Comparison of ENCODE assay signal across 20 mouse cellular contexts in the genomic region with DNA sequence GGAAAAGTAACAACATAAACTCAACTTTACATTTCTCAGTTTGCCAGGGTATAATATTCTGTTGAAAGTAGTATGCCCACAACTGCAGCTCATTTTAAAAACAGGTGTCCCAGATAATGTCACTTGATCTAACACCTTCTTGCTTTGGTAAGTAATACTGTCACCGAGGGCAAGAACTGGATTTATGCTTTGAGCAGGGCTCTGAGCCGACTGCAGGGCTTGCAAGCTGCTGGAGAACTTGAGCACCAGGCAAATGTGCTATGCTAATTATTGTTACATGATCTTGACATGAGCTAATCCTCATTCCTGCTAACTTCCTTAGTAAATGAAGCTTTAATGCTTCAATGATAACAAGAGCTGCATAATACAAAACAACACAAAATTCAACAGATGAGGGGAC.
"Had no signal": no experiment of that assay in that cellular context is flagged by ENCODE, and none has a peak within 500 bp of the region (broad histone marks: within the 10 kb centered on the region; RNA-seq: fewer than 3 reads in every experiment).

No protein-coding gene starts in this region.

- H3K27ac ChIP-seq: layer of hippocampus, adult 2 months; limb, embryonic 12.5 days; limb, embryonic 15.5 days; liver, embryonic 14.5 days; macrophage; midbrain, embryonic 12.5 days; midbrain, embryonic 15.5 days; neural tube, embryonic 12.5 days; neural tube, embryonic 15.5 days; stomach, postnatal 0 days had no signal

- H3K9me3 ChIP-seq: limb, embryonic 12.5 days; limb, embryonic 15.5 days; midbrain, embryonic 12.5 days; midbrain, embryonic 15.5 days; neural tube, embryonic 12.5 days; neural tube, embryonic 15.5 days had no signal

- H3K4me3 ChIP-seq: layer of hippocampus, adult 2 months; limb, embryonic 12.5 days; limb, embryonic 15.5 days; midbrain, embryonic 12.5 days; midbrain, embryonic 15.5 days; neural tube, embryonic 12.5 days; neural tube, embryonic 15.5 days had no signal

- ATAC-seq: liver, postnatal 0 days; lung, postnatal 0 days; midbrain, embryonic 15.5 days had no signal

- H3K9ac ChIP-seq: limb, embryonic 12.5 days; limb, embryonic 15.5 days; liver, embryonic 14.5 days; liver, postnatal 0 days; lung, embryonic 14.5 days; midbrain, embryonic 12.5 days; midbrain, embryonic 15.5 days; neural tube, embryonic 12.5 days; neural tube, embryonic 15.5 days had no signal

- H3K4me1 ChIP-seq: limb, embryonic 15.5 days; midbrain, embryonic 12.5 days; midbrain, embryonic 15.5 days; neural tube, embryonic 12.5 days had no signal

- H3K27me3 ChIP-seq: midbrain, embryonic 12.5 days; midbrain, embryonic 15.5 days; neural tube, embryonic 12.5 days; neural tube, embryonic 15.5 days had no signal

- H3K4me2 ChIP-seq: limb, embryonic 12.5 days; limb, embryonic 15.5 days; liver, embryonic 11.5 days; lung, embryonic 14.5 days; midbrain, embryonic 12.5 days; midbrain, embryonic 15.5 days; neural tube, embryonic 12.5 days; neural tube, embryonic 15.5 days had no signal

- H3K36me3 ChIP-seq: limb, embryonic 12.5 days; limb, embryonic 15.5 days; midbrain, embryonic 12.5 days; midbrain, embryonic 15.5 days; neural tube, embryonic 12.5 days; neural tube, embryonic 15.5 days had no signal

- DNase-seq: kidney, adult 2 months; kidney, postnatal 25 days; layer of hippocampus, adult 9-11 months; liver, postnatal 0 days; lung, embryonic 14.5 days; thymus, adult 2 months; thymus, postnatal 14 days; thymus, postnatal 4 days had no signal
